Mouse (Mus musculus) MEL (cell line): ENCODE measurements around the gene Cry2. TPM values are rescaled to one million over a fixed set of nuclear protein-coding genes. Genes with fewer than 3 reads are reported as not detected.

Experiments
- DNase-seq: peaks from one replicate; pipeline ENCODE4 v3.0.0; 2011; ENCODE audit warnings: low read depth, low spot score
- H3K27ac ChIP-seq: 2 replicates; pipeline ENCODE4 v1.5.1; 2012; ENCODE audit warnings: low read depth, mild to moderate bottlenecking, control low read depth, low read length, moderate library complexity; ENCODE audit not compliant: control insufficient read depth
- H3K27me3 ChIP-seq, 2 experiments: fragments of 150-350 bp in 1 of 2; sonication (generic) in 1 of 2; 2 replicates each; pipeline ENCODE4 v1.6.1; 2012; ENCODE audit warnings: low read length in 2 of 2, mild to moderate bottlenecking in 2 of 2, improper control_type of control experiment in 1 of 2, moderate library complexity in 1 of 2; ENCODE audit not compliant: insufficient read depth in 2 of 2, control insufficient read depth in 1 of 2
- H3K36me3 ChIP-seq, 2 experiments: 2 replicates each; pipeline ENCODE4 v1.6.1; 2012 to 2014; ENCODE audit warnings: low read length in 2 of 2, improper control_type of control experiment in 1 of 2, inconsistent platforms in 1 of 2, mild to moderate bottlenecking in 1 of 2; ENCODE audit not compliant: insufficient read depth in 2 of 2, control insufficient read depth in 1 of 2
- H3K4me1 ChIP-seq, 2 experiments: fragments of 150-350 bp in 1 of 2; sonication (generic) in 1 of 2; 2 replicates each; pipeline ENCODE4 v1.6.1; 2012; ENCODE audit warnings: low read length in 2 of 2, improper control_type of control experiment in 1 of 2, mild to moderate bottlenecking in 1 of 2; ENCODE audit not compliant: insufficient read depth in 2 of 2, control insufficient read depth in 1 of 2
- H3K4me3 ChIP-seq, 2 experiments: fragments of 150-350 bp in 1 of 2; sonication (generic) in 1 of 2; 2 replicates each; pipeline ENCODE4 v1.5.1; 2012; ENCODE audit warnings: low read depth in 2 of 2, low read length in 2 of 2, mild to moderate bottlenecking in 2 of 2, moderate library complexity in 2 of 2, control low read depth in 1 of 2, improper control_type of control experiment in 1 of 2; ENCODE audit not compliant: control insufficient read depth in 1 of 2, insufficient read depth in 1 of 2
- H3K79me2 ChIP-seq: 2 replicates; pipeline ENCODE4 v1.6.1; 2012; ENCODE audit warnings: mild to moderate bottlenecking, low read length, moderate library complexity; ENCODE audit not compliant: control insufficient read depth, poor library complexity, insufficient read depth
- H3K9ac ChIP-seq: 2 replicates; pipeline ENCODE4 v1.6.1; 2012; ENCODE audit warnings: low read depth, mild to moderate bottlenecking, control low read depth, low read length, moderate library complexity; ENCODE audit not compliant: control insufficient read depth, poor library complexity, severe bottlenecking
- H3K9me3 ChIP-seq: fragments of 150-350 bp; sonication (generic); replicated peaks from 2 replicates; pipeline ENCODE4 v1.6.1; 2012; ENCODE audit warnings: mild to moderate bottlenecking, low read length, improper control_type of control experiment, moderate library complexity; ENCODE audit not compliant: insufficient read depth
- BHLHE40 ChIP-seq: IDR thresholded peaks from 2 replicates; pipeline ENCODE4 v1.6.1; 2012; ENCODE audit warnings: low read depth, mild to moderate bottlenecking, inconsistent platforms, low read length, improper control_type of control experiment, borderline replicate concordance
- CHD1 ChIP-seq: IDR thresholded peaks from 2 replicates; pipeline ENCODE4 v1.6.1; 2012; ENCODE audit warnings: low read depth, mild to moderate bottlenecking, inconsistent platforms, low read length, improper control_type of control experiment
- E2F4 ChIP-seq: IDR thresholded peaks from 2 replicates; pipeline ENCODE4 v1.6.1; 2011; ENCODE audit warnings: low read depth, low read length, improper control_type of control experiment, borderline replicate concordance
- ELF1 ChIP-seq: IDR thresholded peaks from 2 replicates; pipeline ENCODE4 v1.6.1; 2014; ENCODE audit warnings: low read depth, mild to moderate bottlenecking, inconsistent platforms, low read length, improper control_type of control experiment, moderate library complexity
- GABPA ChIP-seq: IDR thresholded peaks from 2 replicates; pipeline ENCODE4 v1.6.1; 2012; ENCODE audit warnings: low read depth, mild to moderate bottlenecking, inconsistent platforms, low read length, improper control_type of control experiment, moderate library complexity
- GATA1 ChIP-seq: IDR thresholded peaks from 2 replicates; pipeline ENCODE4 v1.6.1; 2011; ENCODE audit warnings: low read depth, low read length, improper control_type of control experiment
- KAT2A ChIP-seq: conservative IDR thresholded peaks from 2 replicates; pipeline ENCODE4 v1.6.1; 2012; ENCODE audit warnings: low read depth, low read length, improper control_type of control experiment, inconsistent platforms
- MAX ChIP-seq: IDR thresholded peaks from 2 replicates; pipeline ENCODE4 v1.6.1; 2011; ENCODE audit warnings: low read length, improper control_type of control experiment
- MAZ ChIP-seq: IDR thresholded peaks from 2 replicates; pipeline ENCODE4 v1.6.1; 2012; ENCODE audit warnings: low read depth, mild to moderate bottlenecking, inconsistent platforms, low read length, improper control_type of control experiment
- NELFE ChIP-seq: IDR thresholded peaks from 2 replicates; pipeline ENCODE4 v1.6.1; 2011; ENCODE audit warnings: low read depth, low read length, improper control_type of control experiment
- POLR2A ChIP-seq, 2 experiments: IDR thresholded peaks; 2 replicates each; pipeline ENCODE4 v1.6.1; 2011 to 2012; ENCODE audit warnings: low read length in 2 of 2, mild to moderate bottlenecking in 2 of 2, control low read depth in 1 of 2, improper control_type of control experiment in 1 of 2, low read depth in 1 of 2, moderate library complexity in 1 of 2; ENCODE audit not compliant: control insufficient read depth in 1 of 2, insufficient read depth in 1 of 2, poor library complexity in 1 of 2
- POLR2AphosphoS2 ChIP-seq: IDR thresholded peaks from 2 replicates; pipeline ENCODE4 v1.6.1; 2011; ENCODE audit warnings: low read length, improper control_type of control experiment
- POLR2AphosphoS5 ChIP-seq: IDR thresholded peaks from 2 replicates; pipeline ENCODE4 v1.6.1; 2012; ENCODE audit warnings: low read depth, borderline replicate concordance, mild to moderate bottlenecking, inconsistent platforms, low read length, moderate library complexity, mixed read lengths
- UBTF ChIP-seq: IDR thresholded peaks from 2 replicates; pipeline ENCODE4 v1.6.1; 2012; ENCODE audit warnings: low read depth, mild to moderate bottlenecking, inconsistent platforms, low read length, improper control_type of control experiment, moderate library complexity, borderline replicate concordance; ENCODE audit not compliant: insufficient read depth
- USF1 ChIP-seq: IDR thresholded peaks from 2 replicates; pipeline ENCODE4 v1.6.1; 2014; ENCODE audit warnings: low read depth, mild to moderate bottlenecking, inconsistent platforms, low read length, improper control_type of control experiment, moderate library complexity
- USF2 ChIP-seq, 2 experiments: IDR thresholded peaks; 2 replicates each; pipeline ENCODE4 v1.6.1; 2011 to 2012; ENCODE audit warnings: improper control_type of control experiment in 2 of 2, low read length in 2 of 2, borderline replicate concordance in 1 of 2, inconsistent platforms in 1 of 2, low read depth in 1 of 2, mild to moderate bottlenecking in 1 of 2; ENCODE audit not compliant: insufficient read depth in 1 of 2
- ZC3H11A ChIP-seq: IDR thresholded peaks from 2 replicates; pipeline ENCODE4 v1.6.1; 2012; ENCODE audit warnings: low read depth, mild to moderate bottlenecking, inconsistent platforms, low read length, improper control_type of control experiment
- polyA plus RNA-seq, 2 experiments: library from polyadenylated mRNA; stranded (reverse) in 1 of 2; unstranded in 1 of 2; fragments of >175 nt in 1 of 2; fragments of >200 nt in 1 of 2; gene quantifications; 2 replicates each; pipeline versions ENCODE4 v1.2.1 to v1.2.4; 2012; ENCODE audit warnings: low replicate concordance in 2 of 2, low read depth in 1 of 2; ENCODE audit not compliant: insufficient read length in 2 of 2, insufficient read depth in 1 of 2, missing spikeins in 1 of 2
- total RNA-seq: library from RNA; depleted of rRNA; stranded (reverse); fragments of 300-350 nt; gene quantifications from 2 replicates; pipeline ENCODE4 v1.2.3, GENCODE M21; 2012

Cry2 gene
- total and polyA plus RNA-seq, 3 experiments, result 13.3 to 36.2 TPM; not detected in 1

DNA sequence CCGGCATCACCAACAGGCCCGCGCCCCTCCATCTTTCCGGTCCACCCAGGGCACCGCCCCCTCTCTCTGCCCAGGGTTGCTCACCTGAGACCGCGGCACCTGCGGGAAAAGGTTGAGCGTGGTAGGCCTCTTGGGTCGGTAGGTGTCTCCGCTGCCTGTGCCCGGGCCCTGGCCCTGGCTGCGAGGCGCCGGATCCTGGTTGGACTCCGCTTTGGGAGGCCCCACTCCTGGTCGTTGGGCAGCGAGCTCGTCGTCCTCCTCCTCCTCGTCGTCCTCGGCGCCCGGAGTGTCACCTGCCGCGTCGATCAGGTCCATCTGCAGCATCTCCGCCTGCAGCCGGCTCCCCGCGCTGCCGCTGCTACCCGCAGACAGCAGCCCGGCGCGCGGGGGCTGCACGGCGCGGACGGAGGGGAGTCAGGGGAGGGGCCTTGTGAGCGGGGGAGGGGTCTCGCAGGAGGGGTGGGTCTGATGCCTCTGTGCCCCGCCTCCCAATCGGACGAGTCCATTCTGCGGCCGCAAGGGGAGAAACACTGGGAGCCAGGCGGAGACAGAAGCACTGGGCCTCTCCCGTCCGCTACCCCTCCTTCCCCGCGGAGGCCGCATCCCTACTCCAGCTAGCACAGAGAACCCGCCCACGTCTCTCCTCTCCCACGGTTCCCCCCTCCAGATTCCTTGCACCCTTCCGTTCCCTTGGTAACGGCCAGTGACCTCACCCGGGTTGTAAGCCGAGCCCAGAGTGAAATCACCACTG is 44.8 kb downstream of the Cry2 start:
- no peaks in the 10 kb centered on the region for H3K9me3 ChIP-seq
- H3K27ac ChIP-seq, result no peak overlapping the region
- no peaks in the 10 kb centered on the region for H3K27me3 ChIP-seq
- peaks cover 0 to 11% of the 10 kb centered on the region in 2 experiments; a peak in 2 of 4 replicates for H3K36me3 ChIP-seq
- H3K79me2 ChIP-seq, result no peaks in the 10 kb centered on the region
- peak overlapping the region; percentile 46 for H3K9ac ChIP-seq
- DNase-seq, result peak; percentile 81
- TF ChIP-seq CHD1, result peak; percentile 99
- peak in 1 of 2 experiments; percentile 35; a peak in 1 of 4 replicates for TF ChIP-seq POLR2A (IDR thresholded peaks at IDR 0.05; ENCODE audit: control insufficient read depth in 1 of 2, insufficient read depth in 1 of 2, low read depth in 1 of 2, low read length in 2 of 2, poor library complexity in 1 of 2)
- TF ChIP-seq ELF1, result 0 out of 2 replicates have a peak, but pooled peaks have one; percentile 32
- TF ChIP-seq NELFE, result no peak
- no peak for TF ChIP-seq E2F4
- TF ChIP-seq ZC3H11A, result no peak
- H3K4me3 ChIP-seq, result peak overlapping the region; percentile 44 to 56
- H3K4me1 ChIP-seq, result peaks cover 9 to 21% of the 10 kb centered on the region in 2 experiments

DNA sequence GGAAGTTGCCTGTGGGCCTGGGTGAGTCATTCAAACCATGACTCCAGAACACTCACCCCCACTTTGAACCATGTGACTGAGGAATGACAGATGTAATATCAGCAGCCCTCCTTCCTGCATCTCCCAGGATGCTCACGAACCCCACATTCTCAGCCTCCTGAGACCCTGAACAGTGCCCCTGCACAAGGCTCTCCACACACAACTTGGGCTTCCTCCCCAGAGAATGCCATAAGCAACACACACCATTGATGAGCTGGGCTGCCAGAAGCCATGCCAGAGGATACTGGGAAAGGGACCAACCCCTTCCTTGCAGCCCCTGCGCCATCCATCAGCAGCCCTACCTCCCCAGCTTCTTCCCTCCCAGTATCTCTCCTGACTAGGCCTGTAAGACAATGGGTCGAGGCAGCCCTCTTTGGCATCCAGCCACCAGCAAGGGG is 45.7 kb downstream of the Cry2 start:
- Histone ChIP-seq H3K4me3 (no peak overlapping the region), H3K27me3 (no peaks in the 10 kb centered on the region), H3K9me3 (no peaks in the 10 kb centered on the region), H3K27ac (no peak overlapping the region), H3K36me3 (peaks cover 0 to 11% of the 10 kb centered on the region in 2 experiments; a peak in 2 of 4 replicates), H3K79me2 (no peaks in the 10 kb centered on the region), H3K4me1 (peaks cover 9 to 21% of the 10 kb centered on the region in 2 experiments), H3K9ac (no peak overlapping the region)
- TF ChIP-seq USF1 (no peak), GATA1 (no peak), MAX (no peak), POLR2A (IDR thresholded peaks at IDR 0.05; ENCODE audit: control insufficient read depth in 1 of 2, insufficient read depth in 1 of 2, low read depth in 1 of 2, low read length in 2 of 2, poor library complexity in 1 of 2) (no peak)
- DNase-seq, result no peak

DNA sequence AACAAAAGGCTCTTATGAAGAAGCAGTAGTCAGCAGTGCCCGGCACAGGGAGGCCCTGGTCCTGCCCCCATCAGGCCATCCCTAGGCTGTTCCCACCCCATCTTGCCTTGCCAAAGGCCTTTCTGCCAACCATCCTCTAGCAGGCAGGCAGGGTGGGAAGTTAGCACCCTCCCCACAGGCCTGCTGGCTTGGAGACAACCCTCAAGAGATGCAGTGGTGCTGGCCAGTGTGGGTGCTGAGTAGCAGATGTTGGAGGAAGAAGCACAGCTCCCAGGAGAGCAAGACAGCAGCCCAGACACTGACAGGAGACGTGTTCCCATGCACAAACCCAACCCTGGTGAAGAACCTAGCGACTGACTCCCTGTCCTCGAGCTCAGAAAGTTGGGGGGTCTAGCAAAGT is 46.2 kb downstream of the Cry2 start:
- peaks cover 9 to 21% of the 10 kb centered on the region in 2 experiments for H3K4me1 ChIP-seq
- no peaks in the 10 kb centered on the region for H3K9me3 ChIP-seq
- no peak overlapping the region for H3K27ac ChIP-seq
- H3K4me3 ChIP-seq, result no peak overlapping the region
- TF ChIP-seq MAZ (no peak), BHLHE40 (no peak), NELFE (no peak), E2F4 (no peak), POLR2AphosphoS5 (no peak), POLR2A (IDR thresholded peaks at IDR 0.05; ENCODE audit: control insufficient read depth in 1 of 2, insufficient read depth in 1 of 2, low read depth in 1 of 2, low read length in 2 of 2, poor library complexity in 1 of 2) (no peak), KAT2A (no peak), UBTF (no peak), POLR2AphosphoS2 (no peak), GABPA (no peak), USF2 (IDR thresholded peaks at IDR 0.05; ENCODE audit: borderline replicate concordance in 1 of 2, insufficient read depth in 1 of 2, low read depth in 1 of 2, low read length in 2 of 2) (no peak), ELF1 (no peak)
- no peak overlapping the region for H3K9ac ChIP-seq
- H3K27me3 ChIP-seq, result no peaks in the 10 kb centered on the region
- DNase-seq, result no peak
- no peaks in the 10 kb centered on the region for H3K79me2 ChIP-seq
- H3K36me3 ChIP-seq, result peaks cover 0 to 11% of the 10 kb centered on the region in 2 experiments; a peak in 2 of 4 replicates
